Mouse (Mus musculus) cerebellum, adult 2 months (tissue): ENCODE results near the gene Sertad4.

Experiments
- CTCF ChIP-seq: fragments of 200-500 bp; IDR thresholded peaks from 2 replicates; pipeline ENCODE4 v1.5.1; 2011; ENCODE audit warnings: low read depth, mild to moderate bottlenecking, control low read depth, low read length, moderate library complexity, borderline replicate concordance; ENCODE audit not compliant: insufficient read depth
- POLR2A ChIP-seq: fragments of 200-500 bp; IDR thresholded peaks from 2 replicates; pipeline ENCODE4 v1.6.1; 2011; ENCODE audit warnings: low read length, control low read depth, borderline replicate concordance; ENCODE audit not compliant: insufficient read depth

DNA sequence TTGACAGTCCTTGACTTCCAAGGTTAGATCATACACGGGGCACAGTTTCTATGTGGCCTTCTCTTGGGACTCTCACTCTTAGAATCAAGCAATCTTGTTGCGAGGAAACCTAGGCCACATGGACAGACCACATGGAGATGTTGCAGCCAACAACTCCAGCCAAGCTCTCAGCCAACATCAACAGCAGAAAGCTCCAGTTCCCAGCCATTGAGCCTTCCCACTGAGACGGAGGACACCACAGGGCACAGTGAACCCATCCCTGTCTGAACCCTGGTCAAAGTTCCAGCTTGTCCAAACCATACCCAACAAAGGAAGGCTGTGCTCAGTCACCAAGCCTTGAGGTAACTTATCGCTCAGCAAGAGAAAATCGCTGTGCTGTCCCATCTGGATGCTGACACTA lies 37.2 kb downstream of the Sertad4 start:
- no peak for TF ChIP-seq CTCF
- no peak for TF ChIP-seq POLR2A
